Mouse (Mus musculus) myocyte (in vitro differentiated cells): Measurements from ENCODE around the gene Tspan15.

Source experiments
- E2F4 ChIP-seq: IDR thresholded peaks from one replicate; pipeline ENCODE4 v1.6.1; 2011; ENCODE audit warnings: mild to moderate bottlenecking, control low read depth, moderate library complexity; ENCODE audit not compliant: insufficient read depth
- MAX ChIP-seq: IDR thresholded peaks from one replicate; pipeline ENCODE4 v1.6.1; 2011; ENCODE audit warnings: low read depth, mild to moderate bottlenecking, control low read depth
- MYOD1 ChIP-seq, 3 experiments: IDR thresholded peaks; one replicate each; pipeline ENCODE4 v1.6.1; 2011; ENCODE audit warnings: control low read depth in 2 of 3, low read depth in 2 of 3, mild to moderate bottlenecking in 2 of 3, moderate library complexity in 1 of 3; ENCODE audit not compliant: insufficient read length in 2 of 3, control insufficient read depth in 1 of 3
- MYOG ChIP-seq, 3 experiments: IDR thresholded peaks; one replicate each; pipeline ENCODE4 v1.6.1; 2011; ENCODE audit warnings: control low read depth in 2 of 3, low read depth in 2 of 3, mild to moderate bottlenecking in 2 of 3; ENCODE audit not compliant: insufficient read length in 2 of 3, control insufficient read depth in 1 of 3, insufficient read depth in 1 of 3
- POLR2A ChIP-seq: IDR thresholded peaks from one replicate; pipeline ENCODE4 v1.6.1; 2011; ENCODE audit warnings: low read depth, mild to moderate bottlenecking, control low read depth, moderate library complexity; ENCODE audit not compliant: insufficient read length
- TCF12 ChIP-seq: IDR thresholded peaks from one replicate; pipeline ENCODE4 v1.6.1; 2011; ENCODE audit warnings: mild to moderate bottlenecking, control low read depth; ENCODE audit not compliant: poor library complexity, insufficient read depth, severe bottlenecking
- USF1 ChIP-seq: IDR thresholded peaks from one replicate; pipeline ENCODE4 v1.6.1; 2011; ENCODE audit warnings: low read depth, mild to moderate bottlenecking, control low read depth, moderate library complexity

- TF ChIP-seq USF1, result no peak
- TF ChIP-seq POLR2A, result no peak
- TF ChIP-seq MYOD1 (IDR thresholded peaks at IDR 0.05; ENCODE audit: control insufficient read depth in 1 of 3, insufficient read length in 2 of 3, low read depth in 2 of 3), result no peak
- no peak for TF ChIP-seq MAX
- no peak for TF ChIP-seq MYOG (IDR thresholded peaks at IDR 0.05; ENCODE audit: control insufficient read depth in 1 of 3, insufficient read depth in 1 of 3, insufficient read length in 2 of 3, low read depth in 2 of 3)
- TF ChIP-seq E2F4, result no peak
- TF ChIP-seq TCF12, result no peak
These were observed 48.0 kb downstream of the Tspan15 start for GRCm38 (mm10) chr10:62183053-62183452.
